Mouse (Mus musculus): ENCODE data around the gene Asb1.

The Asb1 gene

DNA sequence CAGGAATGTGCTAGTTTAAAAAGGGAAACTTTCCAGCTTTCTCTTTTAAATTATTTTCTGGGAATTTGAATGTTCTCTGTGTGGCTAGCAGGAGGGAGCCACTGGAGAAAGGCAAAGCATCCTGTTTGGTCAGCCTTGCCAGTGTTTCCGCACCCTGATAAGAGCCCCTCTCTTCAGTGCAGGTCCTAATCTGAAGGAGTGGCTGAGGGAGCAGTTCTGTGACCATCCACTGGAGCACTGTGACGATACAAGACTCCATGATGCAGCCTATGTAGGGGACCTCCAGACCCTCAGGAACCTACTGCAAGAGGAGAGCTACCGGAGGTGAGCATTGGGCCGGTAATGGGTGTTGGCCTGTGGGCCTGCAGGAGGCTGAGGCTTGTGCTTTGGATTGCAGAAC is 3.6 kb downstream of the Asb1 start:
- no peak for DNase-seq (ENCODE audit: low read depth in 2 of 2, low spot score in 2 of 2)

DNA sequence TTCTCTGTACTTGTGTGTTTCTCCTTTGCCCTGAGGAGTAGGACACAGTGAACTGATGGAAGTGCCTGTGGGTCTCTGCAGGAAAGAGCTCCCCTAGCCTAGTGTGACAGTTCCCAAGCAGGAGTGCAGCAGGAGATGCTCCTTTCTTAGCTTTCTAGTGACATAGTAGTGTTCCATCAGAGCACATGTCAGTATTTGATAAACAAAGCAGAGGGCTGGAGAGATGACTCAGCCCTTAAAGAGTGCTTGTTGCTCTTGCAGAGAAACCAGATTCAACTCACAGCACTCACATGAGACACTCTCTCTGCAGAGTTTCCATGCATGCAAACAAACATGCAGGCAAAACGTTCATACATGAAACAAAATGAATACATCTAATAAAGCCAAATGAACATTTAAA is 4.9 kb downstream of the Asb1 start:
- DNase-seq (ENCODE audit: low read depth in 2 of 2, low spot score in 2 of 2), result no peak

DNA sequence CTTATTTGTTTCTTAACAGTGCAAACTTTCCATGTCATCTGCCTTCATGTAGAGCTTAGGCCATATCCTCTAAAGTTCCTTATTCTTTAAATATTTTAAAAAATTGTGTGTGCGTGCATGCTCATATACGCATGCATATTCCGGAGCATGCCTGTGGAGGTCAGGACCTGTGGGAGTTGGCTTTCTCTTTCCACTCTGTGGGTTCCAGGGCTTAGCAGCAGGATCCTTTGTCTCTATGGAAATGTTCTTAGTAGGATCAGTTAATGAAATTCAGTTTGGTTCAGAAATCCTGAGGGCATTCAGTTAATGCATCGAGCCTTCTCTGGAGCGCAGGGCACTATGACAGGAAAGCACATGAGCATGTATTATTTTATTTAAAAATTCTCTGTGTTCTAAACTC is 7.2 kb downstream of the Asb1 start:
- DNase-seq (ENCODE audit: low read depth in 2 of 2, low spot score in 2 of 2), result no peak

DNA sequence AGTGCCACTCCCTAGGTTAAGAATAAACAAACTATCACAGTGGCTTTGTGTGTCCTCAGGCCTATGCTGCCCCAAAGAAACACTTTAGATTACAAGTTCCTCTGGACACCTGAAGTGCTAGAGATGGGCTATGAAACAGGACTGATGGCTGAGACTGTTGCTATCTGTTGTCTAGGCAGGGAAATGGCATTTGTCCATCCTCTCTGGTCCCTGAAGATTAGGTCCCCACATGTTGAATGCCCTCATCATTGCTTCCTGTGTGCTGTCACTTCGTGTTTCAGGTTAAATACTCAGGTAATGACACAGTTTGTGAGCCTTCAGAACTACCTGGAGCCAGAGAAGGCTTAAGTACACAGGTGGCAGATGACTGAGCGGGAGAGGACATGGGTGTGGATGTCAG is 8.7 kb downstream of the Asb1 start:
- no peak for DNase-seq (ENCODE audit: low read depth in 2 of 2, low spot score in 2 of 2)

DNA sequence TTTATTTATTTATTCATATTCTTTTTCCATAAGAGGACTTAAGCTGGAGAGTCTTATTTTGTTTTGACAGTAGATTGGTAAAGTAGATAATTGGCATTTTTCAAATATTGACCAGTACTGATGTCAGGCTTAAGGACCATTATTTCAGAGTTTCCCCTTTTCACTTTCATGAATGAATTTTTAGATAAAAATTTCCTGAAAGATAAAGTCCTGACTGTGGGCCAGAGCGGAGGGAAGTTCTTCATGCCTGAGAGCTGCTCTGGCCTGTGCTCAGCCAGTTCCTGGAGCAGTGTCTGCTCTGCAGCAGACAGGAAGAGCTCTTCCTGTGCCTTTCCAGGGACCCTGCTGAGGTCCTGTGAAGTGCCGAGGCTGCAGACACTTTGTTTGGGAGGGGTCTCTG is 16.8 kb downstream of the Asb1 start:
- no peak for DNase-seq (ENCODE audit: low read depth in 2 of 2, low spot score in 2 of 2)

DNA sequence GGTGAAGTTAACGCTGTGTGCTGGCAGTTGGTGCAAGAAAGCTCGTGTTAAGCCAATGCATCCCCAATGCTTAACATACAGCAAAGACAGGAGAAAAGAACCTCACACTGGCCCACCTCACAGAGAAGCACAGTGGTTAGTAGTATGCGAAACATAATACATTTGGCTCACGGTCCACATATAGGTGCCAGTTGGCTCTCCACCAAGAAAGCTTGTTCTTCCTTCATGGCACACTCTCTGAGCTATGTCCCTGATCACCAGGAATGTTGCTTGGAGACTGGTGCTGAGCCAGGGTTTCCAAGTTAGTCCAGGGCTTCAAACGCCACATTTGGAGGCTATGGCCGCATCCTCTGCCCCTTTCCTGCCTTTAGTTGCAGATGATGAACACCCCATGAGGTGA is 20.9 kb downstream of the Asb1 start:
- DNase-seq (ENCODE audit: low read depth in 2 of 2, low spot score in 2 of 2), result no peak

DNA sequence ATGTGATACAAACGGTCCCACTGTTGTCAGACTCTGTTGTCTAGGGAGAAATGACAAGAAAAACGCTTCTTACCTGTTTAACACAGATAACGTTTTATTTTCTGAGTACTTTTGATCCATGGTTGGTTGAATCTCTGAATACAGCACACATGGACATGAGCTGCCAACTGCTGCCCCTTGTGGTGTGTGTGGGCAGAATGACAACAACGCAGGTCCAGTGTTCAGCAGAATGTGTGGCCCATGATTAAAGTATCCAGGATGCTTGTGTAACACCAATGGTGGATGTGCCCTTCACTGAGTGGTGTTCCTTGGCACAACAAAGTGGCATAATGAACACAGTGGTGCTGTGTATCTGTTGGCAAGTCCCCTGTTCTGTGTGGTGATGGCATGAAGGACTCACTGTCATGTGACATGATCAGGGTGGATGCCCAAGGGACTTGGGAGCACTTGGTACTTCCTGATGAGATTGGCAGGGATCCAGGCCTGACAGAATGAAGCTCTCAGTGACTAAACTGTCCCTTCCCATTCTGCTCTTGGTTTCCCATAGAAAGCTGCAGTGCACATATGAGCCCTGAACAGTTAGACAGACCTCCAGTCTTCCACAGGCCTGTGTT is 22.7 kb downstream of the Asb1 start:
- DNase-seq (ENCODE audit: low read depth in 2 of 2, low spot score in 2 of 2), result no peak

DNA sequence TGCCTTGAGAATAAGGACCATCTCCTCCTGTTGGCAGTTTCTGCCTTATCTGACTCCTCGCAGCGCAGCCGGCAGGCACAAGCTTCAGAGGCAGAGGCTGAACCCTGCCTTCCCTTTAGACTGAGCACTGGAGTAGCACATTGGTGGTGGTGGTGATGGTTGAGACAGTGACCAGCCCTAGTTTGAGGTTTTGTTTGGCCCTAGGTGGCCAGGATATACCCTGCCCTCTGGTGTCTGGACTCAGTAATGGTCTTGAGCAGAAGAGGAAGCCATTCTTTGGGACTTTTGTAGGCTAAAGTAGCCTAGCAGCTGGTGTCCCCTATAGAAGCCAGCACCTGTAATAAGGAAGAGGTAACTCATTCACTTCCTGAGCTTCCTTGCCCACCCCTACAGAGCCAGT is 23.7 kb downstream of the Asb1 start:
- DNase-seq (ENCODE audit: low read depth in 2 of 2, low spot score in 2 of 2), result no peak

DNA sequence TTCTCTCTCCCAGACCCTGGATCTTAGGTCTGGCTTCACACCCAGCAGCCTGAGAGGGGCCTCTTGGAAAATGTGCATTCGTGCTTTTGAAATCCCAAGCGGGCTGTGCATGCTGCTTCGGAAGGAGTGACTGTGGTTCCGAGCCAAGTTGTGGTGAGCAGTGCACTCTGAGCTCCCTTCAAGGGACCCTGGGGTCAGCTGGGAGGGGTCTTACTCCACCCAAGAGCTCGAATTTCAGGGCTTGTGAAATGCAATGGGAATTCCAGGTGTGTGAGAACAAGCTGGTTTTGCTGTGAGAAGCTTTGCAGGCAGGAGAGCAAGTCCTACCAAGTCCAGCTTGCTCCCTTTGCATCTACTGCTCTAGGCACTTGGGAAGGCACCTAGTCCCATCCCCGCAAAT is 24.3 kb downstream of the Asb1 start:
- no peak for DNase-seq (ENCODE audit: low read depth in 2 of 2, low spot score in 2 of 2)

DNA sequence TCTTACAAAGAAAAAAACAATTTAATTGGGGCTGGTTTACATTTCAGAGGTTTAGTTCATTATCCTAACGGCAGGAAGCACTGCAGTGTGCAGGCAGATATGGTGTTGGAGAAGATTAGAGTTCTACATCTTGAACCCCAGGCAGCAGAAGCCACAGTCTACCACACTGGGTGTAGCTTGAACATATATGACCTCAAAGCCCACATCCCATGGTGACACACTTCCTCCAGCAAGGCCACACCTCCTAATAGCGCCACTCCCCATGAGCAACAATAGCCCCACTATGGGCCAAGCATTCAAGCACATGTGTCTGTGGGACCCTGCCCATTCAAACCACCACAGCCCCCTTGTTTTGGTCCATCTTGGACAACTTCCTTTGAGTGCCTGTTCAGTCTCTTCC is 26.9 kb downstream of the Asb1 start:
- peak in 1 of 2 experiments; percentile 24 for DNase-seq (ENCODE audit: low read depth in 2 of 2, low spot score in 2 of 2)

DNA sequence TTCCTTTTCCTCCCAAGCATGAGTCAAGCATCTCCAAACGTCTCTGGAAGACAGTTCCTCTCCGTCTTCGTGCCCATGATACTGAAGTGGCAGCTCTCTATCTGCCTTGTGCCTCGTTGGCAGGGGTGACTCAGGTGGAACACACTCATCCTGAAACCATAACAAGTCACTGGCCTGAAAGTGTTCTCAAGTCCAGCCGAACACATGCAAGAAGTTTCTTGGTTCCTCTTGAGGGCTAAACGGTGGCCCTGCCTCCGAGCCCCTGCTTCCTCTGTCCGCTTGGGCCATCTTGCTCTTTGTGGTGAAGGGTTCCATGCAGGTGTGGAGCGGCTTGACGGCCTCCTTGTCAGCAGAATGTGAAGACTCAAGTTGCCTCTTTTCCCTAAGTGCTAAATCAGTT is 32.1 kb downstream of the Asb1 start:
- no peak for DNase-seq (ENCODE audit: low read depth in 2 of 2, low spot score in 2 of 2)

DNA sequence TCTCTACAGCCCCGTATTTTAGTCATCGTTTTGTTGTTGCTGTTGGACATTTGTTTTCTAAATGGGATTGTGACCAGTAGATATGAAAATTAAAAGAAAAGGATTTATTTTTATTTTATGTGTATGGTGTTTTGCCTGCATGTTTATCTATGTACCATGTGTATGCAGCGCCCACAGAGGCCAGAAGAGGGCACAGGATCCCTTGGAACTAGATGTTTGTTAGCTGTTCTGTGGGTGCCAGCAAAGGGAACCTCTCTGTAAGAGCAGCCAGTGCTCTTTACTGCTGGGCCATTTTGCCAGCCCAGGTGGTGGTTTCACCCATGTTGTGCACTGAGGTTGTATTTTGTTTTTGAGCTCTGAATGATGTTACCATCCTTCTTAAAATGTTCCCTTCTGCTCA is 33.9 kb downstream of the Asb1 start:
- peak in 1 of 2 experiments; percentile 32 for DNase-seq (ENCODE audit: low read depth in 2 of 2, low spot score in 2 of 2)

DNA sequence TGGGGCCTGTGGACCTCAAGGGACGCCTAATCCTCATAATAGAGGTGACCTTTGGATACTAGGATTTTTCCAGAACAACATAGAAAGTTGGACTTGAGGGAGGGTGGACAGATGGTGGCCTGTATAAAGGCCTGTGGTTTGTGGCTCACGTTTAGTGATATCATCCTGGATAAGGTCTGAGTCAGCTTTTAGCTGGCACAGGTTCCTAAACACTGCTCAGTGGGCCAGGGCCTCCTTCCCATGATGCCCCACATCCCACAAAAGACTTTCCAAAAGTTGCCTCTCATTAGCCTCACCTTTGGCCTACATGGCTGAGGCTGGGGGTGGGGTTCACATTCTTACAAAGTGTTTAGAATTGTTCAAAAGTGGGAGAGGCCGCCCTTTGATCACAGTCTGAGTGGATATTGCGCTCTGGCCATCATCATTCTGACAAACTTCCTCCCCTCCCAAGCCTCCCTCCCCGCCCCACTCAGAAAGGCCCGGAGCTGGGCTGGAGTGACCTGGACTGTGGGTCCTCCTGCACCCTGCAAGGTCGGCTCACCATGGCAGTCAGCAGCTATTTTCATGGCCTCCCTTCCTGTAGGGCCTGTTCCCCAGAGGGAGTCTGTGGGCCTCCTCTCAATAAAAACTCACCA is 37.7 kb downstream of the Asb1 start:
- DNase-seq (ENCODE audit: low read depth in 2 of 2, low spot score in 2 of 2), result no peak

DNA sequence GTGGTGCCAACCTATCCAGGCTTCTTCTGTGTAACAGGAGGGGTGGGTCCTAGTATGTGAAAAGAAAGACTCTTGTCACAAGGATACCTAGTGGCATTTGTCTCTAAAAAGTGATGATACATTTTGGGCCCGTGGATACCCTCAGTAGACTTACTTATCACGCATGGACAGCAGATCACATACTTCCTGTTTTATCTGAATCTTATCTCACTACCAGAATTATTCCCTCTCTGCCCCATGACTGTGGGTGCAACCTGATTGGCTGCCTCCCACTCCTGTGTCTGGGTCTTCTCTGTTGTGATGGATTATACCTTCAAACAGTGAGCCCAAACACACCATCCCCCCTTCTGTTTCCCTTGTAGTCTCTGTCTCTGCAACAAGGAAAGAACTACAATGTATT is 40.2 kb downstream of the Asb1 start:
- no peak for DNase-seq (ENCODE audit: low read depth in 2 of 2, low spot score in 2 of 2)

DNA sequence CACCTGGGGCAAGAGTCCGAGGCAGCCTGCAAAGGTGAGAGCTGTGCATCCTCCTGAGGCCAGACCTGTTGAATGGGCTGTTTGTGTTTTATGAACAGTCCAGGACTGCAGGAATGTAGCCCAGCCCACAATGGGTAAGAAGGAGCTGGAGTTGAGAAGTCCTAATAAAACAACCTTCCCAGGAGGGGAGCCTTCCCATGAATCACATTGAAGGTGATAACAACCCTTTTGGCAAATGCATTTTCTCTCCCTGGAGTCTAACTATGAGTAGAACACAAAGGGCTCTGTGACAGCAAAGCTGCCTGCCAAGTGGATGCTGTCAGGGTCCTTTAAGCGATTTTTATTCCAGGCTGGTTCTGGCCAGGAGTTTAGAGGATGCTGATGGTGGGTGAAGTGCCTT is 40.9 kb downstream of the Asb1 start:
- DNase-seq (ENCODE audit: low read depth in 2 of 2, low spot score in 2 of 2), result no peak

DNA sequence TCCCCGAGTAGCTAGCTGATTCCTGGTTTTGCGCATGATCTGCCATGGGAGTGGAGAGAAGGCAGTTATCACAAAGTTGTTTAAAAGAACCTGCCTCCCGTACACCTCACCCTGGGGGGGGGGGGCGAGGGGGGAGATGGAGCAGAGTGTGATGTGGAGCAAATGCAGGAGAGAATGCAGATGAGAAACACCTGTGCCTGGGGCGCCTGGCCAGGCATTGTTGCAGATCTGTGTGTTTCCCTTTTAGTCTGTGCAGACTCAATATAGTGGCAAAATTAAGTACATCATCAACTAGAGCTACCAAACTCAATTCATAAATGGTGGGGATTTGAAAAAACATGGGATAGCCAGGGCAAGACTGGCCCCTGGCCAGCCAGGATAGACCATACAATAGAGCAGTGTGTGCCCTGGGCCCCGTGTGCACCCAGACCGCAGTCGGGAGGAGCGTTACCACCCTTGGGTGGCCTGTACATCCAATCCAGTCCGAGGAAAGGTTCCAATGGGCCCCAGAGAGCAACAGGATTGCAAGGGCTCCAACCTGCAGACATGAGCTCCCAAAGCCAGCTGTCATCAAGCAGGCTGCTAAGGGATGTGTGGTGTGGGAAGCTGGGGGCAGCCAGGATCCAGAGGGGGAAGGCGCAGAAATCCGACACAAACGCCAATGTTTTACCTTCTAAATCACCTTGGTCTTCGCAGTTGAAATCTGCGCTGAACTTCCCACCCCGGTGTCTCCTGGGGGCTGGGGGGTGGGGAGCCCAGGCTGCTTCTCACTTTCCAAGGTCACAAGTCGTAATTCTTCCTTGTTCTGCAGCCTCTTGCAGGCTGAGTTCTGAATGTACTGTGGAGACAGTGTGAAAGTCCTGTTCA is 44.9 kb downstream of the Asb1 start:
- DNase-seq (ENCODE audit: low read depth in 2 of 2, low spot score in 2 of 2), result no peak

DNA sequence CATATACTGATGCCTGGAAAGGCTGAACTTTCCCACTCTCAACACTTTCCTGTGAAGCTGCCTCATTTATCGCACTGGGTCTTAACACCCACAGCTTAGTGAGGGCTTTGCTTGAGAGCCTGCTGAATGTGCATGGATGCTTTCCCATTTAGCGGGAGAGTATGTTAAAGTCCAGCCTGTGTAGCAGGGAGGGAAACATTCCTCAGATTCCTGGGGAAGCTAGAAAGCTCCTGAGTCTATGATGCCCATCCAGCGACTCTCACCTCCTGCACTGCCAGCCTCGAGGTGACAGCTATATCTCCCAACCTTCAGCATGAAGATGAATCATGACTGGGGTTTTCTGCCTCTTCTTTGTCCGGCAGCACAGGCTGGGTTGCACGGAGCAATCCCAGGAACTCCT is 49.4 kb downstream of the Asb1 start:
- no peak for DNase-seq (ENCODE audit: low read depth in 2 of 2, low spot score in 2 of 2)

DNA sequence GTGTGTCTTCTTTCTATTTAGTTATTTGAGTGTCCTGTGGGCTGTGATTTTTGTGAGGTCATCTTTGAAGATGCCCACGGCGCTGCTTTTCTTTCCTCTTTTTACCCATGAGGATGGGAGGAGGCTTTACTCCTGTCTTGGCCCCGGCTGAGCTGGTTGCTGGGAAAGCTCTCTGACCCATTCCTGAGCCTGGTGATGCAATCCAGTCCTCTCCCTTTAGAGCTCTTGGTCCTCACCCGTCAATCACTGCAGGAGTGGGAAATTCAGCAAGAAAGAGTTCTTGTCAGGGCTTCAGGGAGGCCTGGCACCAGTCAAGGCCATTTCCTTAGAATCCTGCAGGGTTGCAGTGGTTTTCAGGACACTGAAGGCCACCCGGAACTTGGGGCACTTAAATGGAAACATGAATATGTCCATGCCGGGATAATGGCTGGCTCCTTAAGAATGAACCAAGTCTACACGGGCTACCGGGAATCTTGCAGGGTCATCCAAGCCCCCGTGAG is 55.2 kb downstream of the Asb1 start:
- no peak for DNase-seq (ENCODE audit: low read depth in 2 of 2, low spot score in 2 of 2)

DNA sequence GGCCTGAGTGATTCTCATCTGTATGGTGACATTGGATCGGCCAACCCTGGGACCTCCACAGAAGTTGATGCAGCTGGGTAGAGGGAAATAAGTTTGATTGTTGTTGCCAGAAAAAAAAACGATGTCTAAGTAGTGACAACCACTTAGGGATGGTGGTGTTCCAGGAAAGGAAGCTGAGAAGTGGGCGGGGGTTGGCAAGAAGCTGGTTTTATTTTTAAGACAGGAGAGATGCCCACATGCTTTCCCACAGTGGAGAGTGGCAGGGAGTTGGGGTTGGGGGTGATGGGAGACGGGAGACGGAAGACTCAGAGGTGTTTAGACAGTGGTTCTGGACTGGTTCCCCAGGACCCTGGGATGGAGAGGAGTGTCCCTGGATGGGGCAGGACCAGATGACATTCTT is 57.3 kb downstream of the Asb1 start:
- DNase-seq (ENCODE audit: low read depth in 2 of 2, low spot score in 2 of 2), result no peak

DNA sequence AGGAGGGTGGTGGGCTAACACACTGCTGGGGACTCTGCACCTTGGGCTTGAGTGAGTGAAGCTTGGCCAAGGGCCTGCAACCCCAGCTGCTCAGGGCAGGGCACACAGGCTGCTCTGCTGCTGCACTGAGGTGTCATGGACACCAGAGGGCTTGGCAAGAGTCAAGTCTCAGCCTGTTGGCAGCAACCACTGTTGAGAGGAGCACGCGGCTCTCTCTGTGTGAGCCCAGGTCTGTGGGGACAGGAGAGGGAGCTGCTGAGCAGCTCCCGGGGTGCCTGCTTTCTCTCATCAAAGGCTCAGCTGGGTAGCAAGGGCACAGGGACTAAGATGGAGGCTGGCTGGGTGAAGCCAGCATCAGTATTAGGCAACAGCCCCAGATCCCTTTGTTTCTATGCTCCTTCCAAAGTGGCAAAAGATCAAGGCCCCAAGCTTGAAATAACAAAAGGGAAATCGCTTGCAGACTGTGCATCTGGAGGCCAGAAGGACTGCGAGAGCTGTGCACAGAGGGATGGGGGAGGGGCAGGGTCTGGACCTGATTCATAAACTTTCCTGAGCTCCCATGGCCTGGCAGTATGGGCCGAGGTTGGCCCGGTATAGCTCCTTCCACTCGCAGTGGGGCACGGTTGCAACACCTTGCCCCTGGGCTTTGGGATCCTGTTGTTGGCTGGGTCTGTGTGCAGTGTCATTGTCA is 60.5 kb downstream of the Asb1 start:
- peak; percentile 8 to 16 for DNase-seq (ENCODE audit: low read depth in 2 of 2, low spot score in 2 of 2)

DNA sequence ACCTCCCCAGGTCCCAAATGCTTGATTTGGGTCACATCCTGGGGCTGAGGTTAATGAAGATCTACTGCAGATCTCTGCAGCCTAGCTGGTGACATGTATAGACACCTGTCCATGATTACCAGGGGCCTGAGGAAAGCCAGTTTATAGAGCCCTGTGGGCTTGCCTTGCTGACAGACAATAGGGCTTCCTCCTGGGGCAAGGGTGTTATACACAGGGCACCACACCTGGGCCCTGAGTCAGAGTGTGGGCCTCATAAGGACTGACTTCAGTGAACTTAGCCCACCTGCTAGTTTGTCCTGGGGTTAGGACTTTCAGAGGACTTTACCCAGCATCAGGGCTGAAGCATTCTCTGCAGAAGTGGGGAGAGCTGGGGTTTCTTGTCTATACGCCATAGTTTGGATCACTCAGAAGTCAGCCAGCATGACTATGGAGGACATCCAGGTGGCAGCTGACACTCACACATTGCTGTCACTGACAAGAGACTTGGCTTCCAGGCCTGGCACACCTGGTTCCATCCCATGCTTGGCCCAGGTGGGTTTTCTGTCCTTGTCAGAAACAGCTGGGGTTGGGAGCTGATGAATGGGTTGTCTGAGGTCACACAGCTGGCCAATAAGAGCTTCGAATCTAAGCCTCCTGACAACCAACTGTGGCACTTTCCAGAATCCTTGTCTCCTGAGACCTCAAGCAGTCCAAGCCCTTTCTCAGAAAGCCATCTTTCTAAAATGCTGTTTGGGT is 61.2 kb downstream of the Asb1 start:
- no peak for DNase-seq (ENCODE audit: low read depth in 2 of 2, low spot score in 2 of 2)
